Mouse (Mus musculus): Measurements from ENCODE around the gene Wdfy4.

- TF ChIP-seq POLR2A (IDR thresholded peaks at IDR 0.05; ENCODE audit: control insufficient read depth, extremely low read depth, insufficient read depth, low read length, poor library complexity) (no peak), CTCF (IDR thresholded peaks at IDR 0.05; ENCODE audit: borderline replicate concordance, control insufficient read depth, extremely low read depth, insufficient read depth, low read length, poor library complexity) (no peak)
Measured at GRCm38 (mm10) chr14:32970700-32971099, 214.6 kb downstream of the Wdfy4 start.

Measured in thymus, adult 2 months (tissue).